Mouse (Mus musculus) retina, postnatal 1 day (tissue): ENCODE data around the gene Naa38.
A peak's percentile ranks its signal among the peaks of the same experiment; 100 is the strongest.

ENCODE experiments used
- DNase-seq: peaks from one replicate; pipeline ENCODE4 v3.0.0-alpha.2; 2012

Naa38 gene

DNA sequence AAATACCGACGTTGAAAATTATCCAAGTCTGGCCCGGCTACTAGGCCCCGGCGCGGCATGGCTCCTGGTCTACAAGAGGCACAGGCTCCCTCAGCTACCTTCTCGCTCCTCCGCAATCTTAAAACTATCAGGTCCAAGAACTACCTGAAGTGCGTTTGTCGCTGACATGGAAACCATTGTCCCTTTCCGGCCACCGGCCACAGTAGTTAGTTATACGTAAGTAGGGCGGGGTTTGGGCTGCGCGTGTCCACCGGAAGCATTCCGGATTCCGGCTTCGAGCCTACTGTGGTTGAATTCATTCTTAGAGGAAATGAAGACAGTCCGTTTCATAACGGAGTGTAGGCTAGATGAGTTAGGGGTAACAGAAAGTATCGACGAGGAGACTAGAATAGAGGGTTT lies at the start of gene Naa38, which contains the start of gene Cyb5d1:
TSS of gene Naa38 (plus strand) at position 253 of the 399 bp plus-strand sequence.
TSS of gene Cyb5d1 (minus strand) at position 397 of the 399 bp plus-strand sequence.
- peak; percentile 96 for DNase-seq

- DNase-seq: no peak
Observed at GRCm38 (mm10) chr11:69346441-69346840, 48.8 kb upstream of the Naa38 start.

DNA sequence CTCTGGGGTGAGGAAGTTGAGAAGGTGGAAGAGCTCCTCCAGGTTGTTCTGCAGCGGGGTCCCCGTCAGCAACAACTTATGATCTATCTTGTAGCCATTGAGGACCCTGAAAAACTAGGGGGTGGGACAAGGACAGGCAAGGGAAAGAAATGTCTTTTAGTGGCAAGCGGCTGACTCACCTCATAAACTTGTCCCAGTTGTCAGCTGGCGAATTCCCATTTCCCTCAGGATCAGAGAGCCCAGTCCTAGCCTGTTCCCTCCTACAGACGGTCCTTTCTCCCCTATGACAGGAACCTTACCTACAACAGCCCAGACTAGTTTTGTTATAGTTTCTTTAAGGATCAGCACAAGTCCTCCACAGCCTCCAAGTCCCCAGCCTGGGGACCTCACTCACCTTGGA lies 38.7 kb upstream of the Naa38 start:
- no peak for DNase-seq

DNA sequence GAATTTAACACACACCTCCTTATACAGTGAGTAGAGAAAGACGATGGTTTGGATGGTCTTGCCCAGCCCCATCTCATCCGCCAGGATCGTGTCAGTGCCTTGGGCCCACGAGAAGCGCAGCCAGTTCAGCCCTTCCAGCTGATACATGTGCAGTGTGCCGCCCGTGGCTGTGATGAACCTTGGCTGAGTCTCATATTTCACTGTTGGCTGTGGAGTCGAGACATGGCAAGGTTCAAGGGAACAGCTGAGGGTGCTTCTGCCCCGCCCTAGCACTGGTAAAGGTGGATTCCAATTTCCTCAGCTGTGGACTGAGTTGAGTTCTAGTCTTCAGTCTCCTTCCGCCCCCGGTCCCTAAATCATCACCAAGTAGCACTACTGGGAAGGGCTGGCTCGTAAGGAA lies 37.6 kb upstream of the Naa38 start:
- no peak for DNase-seq

- peak; percentile 4 for DNase-seq
Observed at GRCm38 (mm10) chr11:69362021-69362420, 33.3 kb upstream of the Naa38 start.

GRCm38 (mm10) chr11:69362479-69362878 lies 32.8 kb upstream of the Naa38 start:
- peak; percentile 4 for DNase-seq

- no peak for DNase-seq
Observed at GRCm38 (mm10) chr11:69364376-69364775, 30.9 kb upstream of the Naa38 start.

GRCm38 (mm10) chr11:69364910-69365309 lies 30.4 kb upstream of the Naa38 start:
- peak; percentile 97 for DNase-seq

DNA sequence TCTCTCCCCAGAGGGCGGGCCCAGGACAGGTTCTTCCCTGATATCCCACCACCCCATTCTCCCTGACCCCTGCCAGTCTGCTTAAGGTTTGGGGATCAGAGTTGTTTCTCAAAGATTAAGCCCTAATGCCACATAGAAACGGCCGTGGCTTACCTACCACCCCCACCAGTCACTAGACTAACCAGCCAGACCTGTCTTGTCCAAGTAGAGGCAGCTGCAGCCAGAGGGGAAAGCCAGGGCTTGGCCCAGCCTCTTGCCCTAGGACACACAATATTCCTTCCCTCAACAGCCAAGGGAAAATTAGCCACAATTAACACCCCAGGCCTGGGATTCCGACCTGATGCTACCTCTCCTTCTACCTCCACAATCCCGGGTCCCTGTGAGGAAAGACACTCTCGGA lies 29.6 kb upstream of the Naa38 start:
- DNase-seq: peak; percentile 18

GRCm38 (mm10) chr11:69366157-69366854 lies 29.0 kb upstream of the Naa38 start:
- DNase-seq: peak; percentile 96

GRCm38 (mm10) chr11:69366855-69367615 lies 28.3 kb upstream of the Naa38 start:
- DNase-seq: peak; percentile 35

DNA sequence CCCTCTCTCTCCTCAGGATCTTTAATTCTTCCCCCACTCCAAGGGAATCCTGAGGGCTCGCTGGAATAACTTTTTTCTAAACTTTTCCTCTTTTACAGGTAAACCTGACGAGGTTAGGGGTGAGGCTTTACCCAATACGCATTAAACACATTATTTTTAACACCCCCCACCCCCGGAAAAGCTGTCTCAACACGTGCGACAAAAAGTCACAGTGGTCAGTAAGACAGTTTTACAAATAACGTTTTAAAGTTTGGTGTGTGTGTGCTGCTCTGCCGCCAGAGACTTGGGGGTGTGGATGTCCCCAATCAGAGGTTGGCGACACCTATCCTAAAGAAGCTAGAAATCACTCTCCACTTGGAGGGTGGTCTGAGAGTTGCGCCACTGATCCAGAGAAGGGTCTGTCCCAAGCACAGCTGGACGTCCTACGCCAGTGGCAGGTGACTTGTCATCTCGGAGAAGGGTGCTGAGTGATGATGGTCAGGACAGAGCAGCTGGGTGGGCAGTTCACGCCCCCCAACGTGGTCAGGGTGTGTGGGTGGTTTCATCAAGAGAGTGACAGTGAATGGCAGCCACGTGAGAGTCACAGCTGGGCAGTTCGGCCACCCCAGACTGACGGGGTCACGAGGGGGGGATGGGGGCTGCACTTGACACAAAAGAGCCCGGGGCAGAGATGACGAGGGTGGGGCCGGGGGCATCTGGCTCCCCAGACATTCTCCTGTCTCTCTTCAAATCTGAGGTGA lies 27.5 kb upstream of the Naa38 start:
- peak; percentile 78 for DNase-seq

DNA sequence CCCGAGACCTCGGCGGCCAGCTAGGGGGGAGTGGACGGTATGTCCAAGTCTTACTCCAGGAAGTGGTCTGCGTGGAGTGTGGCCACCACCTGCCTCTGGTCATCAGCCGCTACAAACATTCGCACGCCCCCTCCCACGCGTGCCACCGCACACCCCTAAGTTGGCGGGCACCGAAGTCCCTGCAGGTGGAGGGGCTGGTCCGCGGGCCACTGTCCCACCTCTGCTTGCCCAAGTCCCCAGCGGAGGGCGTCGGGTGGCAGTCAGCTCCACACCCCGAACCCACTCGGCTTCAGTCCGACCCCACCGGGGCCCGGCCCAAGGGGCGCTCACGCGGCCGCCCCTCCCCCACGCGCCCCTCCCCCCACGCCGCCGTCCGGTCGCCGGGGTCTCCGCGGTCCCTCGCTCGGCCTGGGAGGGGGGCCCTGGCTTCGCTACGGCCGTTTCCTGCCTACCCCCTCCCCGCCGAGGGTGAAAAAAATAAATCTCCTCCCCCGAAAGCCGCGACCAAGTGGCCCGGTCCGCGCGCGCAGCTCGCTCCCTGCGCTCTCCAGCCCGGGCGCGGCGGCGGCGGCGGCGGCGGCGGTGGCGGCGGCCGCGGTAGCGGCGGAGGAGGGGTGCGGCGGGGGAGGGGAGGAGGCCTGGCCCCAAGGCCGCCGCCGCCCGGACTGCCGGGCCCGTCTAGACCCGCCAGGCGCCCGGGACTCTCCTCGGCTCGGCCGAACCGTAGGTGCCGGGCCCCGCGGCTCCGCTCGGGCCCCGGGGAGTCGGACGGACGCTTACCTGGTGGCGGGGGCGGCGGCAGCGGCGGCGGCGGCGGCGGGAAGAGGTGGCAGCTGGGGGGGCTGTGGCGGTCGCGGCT lies 26.7 kb upstream of the Naa38 start:
- peak; percentile 72 for DNase-seq

DNA sequence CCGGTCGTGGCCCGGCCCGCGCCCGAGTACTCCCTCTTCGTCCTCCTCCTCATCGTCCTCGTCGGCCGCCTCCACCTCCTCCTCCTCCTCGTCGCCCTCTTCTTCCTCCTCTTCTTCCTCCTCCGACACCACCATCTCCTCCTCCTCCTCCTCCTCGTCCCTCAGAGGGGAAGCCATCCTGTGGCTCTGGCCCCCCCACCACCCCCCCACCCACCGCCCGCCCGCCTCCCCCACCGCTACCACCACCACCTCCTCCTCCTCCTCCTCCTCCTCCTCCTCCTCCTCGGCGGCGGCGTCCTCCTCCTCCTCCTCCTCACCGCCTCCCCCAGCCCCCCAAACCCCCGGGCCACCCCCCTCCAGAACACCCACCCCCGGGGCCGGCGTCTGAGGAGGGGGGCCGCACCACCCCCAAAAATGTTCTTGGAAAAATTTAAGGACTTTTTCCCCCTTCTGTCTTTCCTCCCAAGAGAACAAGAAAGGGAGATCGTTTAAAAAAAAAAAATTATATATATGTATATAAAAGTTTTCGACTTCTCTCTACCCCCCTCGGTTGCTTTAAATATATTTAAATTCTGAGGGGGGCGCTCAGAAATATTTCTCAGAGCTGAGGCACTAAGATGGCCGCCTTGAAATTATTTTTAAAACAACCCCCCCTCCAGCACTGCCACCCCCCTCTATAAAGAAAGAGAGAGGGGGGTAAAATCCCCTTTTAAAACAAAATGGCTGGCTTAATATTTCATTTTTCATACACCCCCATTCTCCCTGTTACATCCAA lies 25.9 kb upstream of the Naa38 start, which contains the start of gene Chd3:
TSS of gene Chd3 (minus strand) at position 192 of the 775 bp plus-strand sequence.
- DNase-seq: peak; percentile 35

GRCm38 (mm10) chr11:69369990-69370816 lies 25.1 kb upstream of the Naa38 start:
- DNase-seq: peak; percentile 11

DNA sequence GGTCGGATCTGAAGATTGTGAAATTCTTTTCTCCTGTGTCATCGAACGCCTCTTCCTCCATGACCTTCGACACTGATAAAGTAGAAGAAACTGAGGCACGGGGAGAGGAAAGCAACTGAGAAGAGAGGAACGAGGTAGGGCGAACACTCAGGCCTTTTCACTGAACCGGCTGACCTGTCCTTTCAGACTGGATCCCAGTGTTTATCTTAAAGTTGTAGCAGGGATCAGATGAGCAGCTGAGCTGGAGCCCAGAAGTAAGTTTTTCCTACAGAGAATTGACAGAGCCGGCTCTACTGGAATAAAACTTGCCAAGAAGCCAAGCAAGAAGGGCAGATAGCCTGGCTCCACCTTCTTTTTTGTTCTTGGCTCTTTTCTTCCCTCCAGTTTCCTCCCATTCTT lies 24.5 kb upstream of the Naa38 start:
- no peak for DNase-seq

DNA sequence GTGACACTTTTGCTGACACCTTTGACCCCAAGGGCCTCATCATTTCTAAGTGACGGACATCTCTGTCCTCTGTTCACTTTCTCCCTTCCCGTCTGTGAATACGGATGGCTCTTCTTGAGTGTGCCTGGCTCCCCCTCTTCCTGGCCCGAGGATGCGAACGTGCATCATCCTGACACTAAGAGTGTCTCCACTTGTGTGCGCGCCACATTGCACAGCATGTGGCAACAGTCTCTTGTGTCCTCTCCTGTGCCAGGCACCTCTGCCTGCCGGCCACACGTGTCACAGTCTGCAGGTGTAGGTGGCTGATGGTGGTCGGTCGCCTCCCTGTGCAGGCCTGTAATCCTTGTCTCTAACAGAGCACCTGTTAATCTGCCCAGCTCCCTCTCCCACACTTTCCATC lies 23.7 kb upstream of the Naa38 start:
- no peak for DNase-seq

DNA sequence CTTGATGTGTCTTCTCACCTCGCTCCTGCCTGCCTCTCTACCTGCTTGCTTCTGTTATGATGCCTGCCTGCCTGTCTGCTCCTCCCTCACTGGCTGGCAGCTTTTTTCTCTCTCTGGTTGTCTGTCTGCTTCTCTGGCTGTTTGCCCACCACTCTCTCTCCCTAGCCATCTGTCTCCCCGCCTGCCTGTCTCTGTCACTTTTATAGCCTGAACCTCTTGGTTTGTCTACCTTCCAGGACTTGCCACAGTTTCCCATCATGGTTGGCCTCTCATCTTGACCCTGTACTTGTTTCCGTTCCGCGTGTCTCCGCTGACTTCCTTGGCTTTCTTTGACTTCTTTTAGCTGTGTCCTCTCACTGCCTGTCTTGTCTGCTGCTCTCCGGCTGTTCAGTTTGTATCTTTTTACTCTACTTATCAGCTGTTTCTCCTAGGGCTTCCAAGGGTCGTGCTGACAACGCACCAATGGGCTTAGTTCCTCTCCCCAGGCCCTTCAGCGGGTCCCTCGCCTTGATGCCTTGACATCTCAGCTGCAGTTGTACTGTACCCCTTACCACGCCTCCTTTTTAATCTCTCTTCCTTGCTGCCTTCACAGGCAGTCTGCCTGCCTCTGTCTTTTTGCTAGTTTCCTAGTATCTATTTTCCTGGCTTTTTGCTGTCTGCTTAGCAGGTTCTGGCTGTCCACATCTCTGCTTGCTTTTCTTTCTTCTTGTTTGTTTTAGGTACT lies 23.1 kb upstream of the Naa38 start:
- DNase-seq: peak; percentile 52

- DNase-seq: peak; percentile 35
Observed at GRCm38 (mm10) chr11:69372780-69373170, 22.5 kb upstream of the Naa38 start.
